Comparison of ENCODE assay signal across 9 mouse cellular contexts in the genomic region with DNA sequence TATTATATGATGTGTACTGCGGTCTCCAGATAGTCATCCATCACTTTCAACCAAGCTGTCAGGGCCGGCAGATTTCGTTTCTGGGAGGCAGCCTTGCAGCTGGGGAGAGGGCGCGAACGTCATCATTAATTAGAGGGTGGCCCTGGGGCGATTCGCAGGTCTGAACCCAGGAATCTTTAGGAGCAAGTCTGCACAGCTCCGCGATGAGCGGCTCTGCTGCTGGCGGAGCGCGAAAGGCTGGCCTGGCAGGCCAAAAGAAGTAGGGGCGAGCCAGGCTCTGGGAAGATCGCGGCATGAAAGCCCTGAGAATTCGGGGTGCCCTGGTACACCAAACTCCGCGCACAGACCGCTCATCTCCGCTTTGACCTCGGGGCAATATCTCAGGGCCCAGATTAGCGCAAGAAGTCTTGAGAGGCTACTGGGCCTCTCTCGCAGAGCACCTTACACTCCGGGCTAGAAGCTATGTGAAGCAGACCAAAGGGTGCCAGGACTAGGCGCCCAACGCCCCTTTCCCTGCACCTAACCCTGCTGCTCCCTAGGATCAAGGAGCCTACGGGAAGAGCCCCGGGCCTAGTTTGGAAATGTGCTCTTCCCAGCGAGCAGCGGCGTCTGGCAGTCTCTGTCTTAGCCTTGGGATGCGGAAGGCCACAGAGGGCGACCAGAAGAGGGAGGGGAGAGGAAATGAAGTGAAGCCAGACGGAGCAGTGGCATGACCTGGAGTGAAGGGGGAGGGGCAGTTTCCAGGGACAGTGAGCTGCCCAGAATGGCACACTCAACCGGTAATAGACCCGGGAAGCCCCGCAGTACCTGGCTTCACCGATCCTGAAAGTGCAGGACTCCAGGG. TPM values are rescaled to one million over a fixed set of nuclear protein-coding genes. Genes with fewer than 3 reads are reported as not detected.
DNase-seq lines count a peak whose midpoint lies in the region; ATAC-seq lines count a peak whose summit lies in the region.
"Had no signal": no experiment of that assay in that cellular context is flagged by ENCODE, and none has a peak within 500 bp of the region (broad histone marks: within the 10 kb centered on the region; RNA-seq: fewer than 3 reads in every experiment).

No protein-coding gene starts in this region.

- H3K4me1 ChIP-seq in megakaryocyte, embryonic 14.5 days, result peaks cover 29% of the 10 kb centered on the region
- H3K4me1 ChIP-seq in hindbrain, embryonic 10.5 days (replicated peaks), result peaks cover 73% of the 10 kb centered on the region
- peaks cover 31% of the 10 kb centered on the region for H3K4me1 ChIP-seq in limb, embryonic 12.5 days (replicated peaks)

- under 1% methylated on average over 40 of the region's 40 CpGs for WGBS in hindbrain, embryonic 10.5 days
- under 1% methylated on average over 40 of the region's 40 CpGs for WGBS in limb, embryonic 12.5 days

- peak overlapping the region; percentile 76 for H3K27ac ChIP-seq in hindbrain, embryonic 10.5 days
- 0 out of 2 replicates have a peak overlapping the region, but pooled peaks have one; percentile 12 for H3K27ac ChIP-seq in limb, embryonic 12.5 days

- H3K4me3 ChIP-seq in megakaryocyte, embryonic 14.5 days (replicated peaks), result peak overlapping the region; percentile 70
- peak overlapping the region; percentile 46 for H3K4me3 ChIP-seq in hindbrain, embryonic 10.5 days
- H3K4me3 ChIP-seq in limb, embryonic 12.5 days (replicated peaks), result peak overlapping the region; percentile 13

- 0 out of 2 replicates have a peak overlapping the region, but pooled peaks have one; percentile 34 for H3K9ac ChIP-seq in limb, embryonic 12.5 days (replicated peaks)

- ATAC-seq in megakaryocyte, adult 5-6 weeks (ENCODE audit: poor library complexity, severe bottlenecking), result no peak
- no peak for ATAC-seq in limb, embryonic 12.5 days (ENCODE audit: insufficient number of reproducible peaks, insufficient read depth, low FRiP score, low TSS enrichment, low read depth)
- ATAC-seq in frontal cortex, adult (ENCODE audit: low TSS enrichment), result no peak
- ATAC-seq: Patski had no signal

- no peaks in the 10 kb centered on the region; the same call in 1 of the 2 replicates for H3K9me3 ChIP-seq in megakaryocyte, embryonic 14.5 days
- H3K9me3 ChIP-seq in hindbrain, embryonic 10.5 days, result no peaks in the 10 kb centered on the region
- no peaks in the 10 kb centered on the region for H3K9me3 ChIP-seq in limb, embryonic 12.5 days

- H3K27me3 ChIP-seq in megakaryocyte, embryonic 14.5 days (replicated peaks), result peaks cover 100% of the 10 kb centered on the region
- peaks cover 100% of the 10 kb centered on the region for H3K27me3 ChIP-seq in hindbrain, embryonic 10.5 days (ENCODE audit: insufficient read depth, poor library complexity, severe bottlenecking)
- H3K27me3 ChIP-seq in limb, embryonic 12.5 days, result peaks cover 100% of the 10 kb centered on the region

- H3K4me2 ChIP-seq in limb, embryonic 12.5 days, result peak overlapping the region; percentile 30

- DNase-seq in hindbrain, embryonic 10.5 days (ENCODE audit: low spot score), result peak; percentile 70
- DNase-seq in T-cell, adult 2 months (ENCODE audit: low spot score), result no peak
- DNase-seq in MN1 (ENCODE audit: low spot score), result no peak
- no peak for DNase-seq in c-Kit-positive CD71-positive TER-119-positive erythroid progenitor cells, embryonic 14.5 days (ENCODE audit: low spot score)

- no peaks in the 10 kb centered on the region for H3K36me3 ChIP-seq in megakaryocyte, embryonic 14.5 days (replicated peaks; ENCODE audit: low read length)
- H3K36me3 ChIP-seq in hindbrain, embryonic 10.5 days, result no peaks in the 10 kb centered on the region
- no peaks in the 10 kb centered on the region for H3K36me3 ChIP-seq in limb, embryonic 12.5 days

RNA-seq across cellular contexts. Expression of gene Irx4, which starts 3.1 kb away (rescaled TPM):
- polyA plus RNA-seq in megakaryocyte, embryonic 14.5 days (2012; ENCODE audit: insufficient read depth, low replicate concordance), result not detected in 2 replicates
- not detected in 2 replicates for total RNA-seq in megakaryocyte, adult 5-6 weeks (2015)
- not detected in 2 replicates for total RNA-seq in megakaryocyte, adult 5-6 weeks (2017)
- 5.4 and 8.0 TPM in 2 replicates for polyA plus RNA-seq in hindbrain, embryonic 10.5 days (2016; fragmentation: Nextera tagmentation; extraction: Ambion mirVana)
- 5.8 and 7.3 TPM in 2 replicates for polyA plus RNA-seq in limb, embryonic 12.5 days (2016; fragmentation: Nextera tagmentation; extraction: Ambion mirVana)
- polyA plus RNA-seq: Patski had no signal

Comparison
In these comparisons a context has a peak if more than half of its experiments do, and no peak if none do; other contexts are left out.
1. H3K4me3 ChIP-seq: peak in every context shown above with its lines; median percentile 70 in megakaryocyte, embryonic 14.5 days; 46 in hindbrain, embryonic 10.5 days; 13 in limb, embryonic 12.5 days.